Mouse (Mus musculus) testis, adult 2 months (tissue): ENCODE measurements around the gene Shisa7. TPM values are rescaled to one million over a fixed set of nuclear protein-coding genes. Genes with fewer than 3 reads are reported as not detected.

Experiments
- H3K27ac ChIP-seq: fragments of 200-500 bp; 2 replicates; pipeline ENCODE4 v1.5.1; 2012; ENCODE audit warnings: low read depth, low read length; ENCODE audit not compliant: control insufficient read depth, insufficient read depth
- H3K27me3 ChIP-seq: fragments of 200-500 bp; 2 replicates; pipeline ENCODE4 v1.6.1; 2012; ENCODE audit warnings: mild to moderate bottlenecking, low read length, moderate library complexity; ENCODE audit not compliant: control insufficient read depth, insufficient read depth
- H3K36me3 ChIP-seq: fragments of 200-500 bp; 2 replicates; pipeline ENCODE4 v1.6.1; 2012; ENCODE audit warnings: mild to moderate bottlenecking, low read length; ENCODE audit not compliant: control insufficient read depth, insufficient read depth
- H3K4me1 ChIP-seq: fragments of 200-500 bp; 2 replicates; pipeline ENCODE4 v1.6.1; 2012; ENCODE audit warnings: low read length; ENCODE audit not compliant: control insufficient read depth, insufficient read depth
- H3K4me3 ChIP-seq: fragments of 200-500 bp; 2 replicates; pipeline ENCODE4 v1.5.1; 2012; ENCODE audit warnings: low read depth, mild to moderate bottlenecking, low read length, moderate library complexity, mixed read lengths; ENCODE audit not compliant: control insufficient read depth
- CTCF ChIP-seq: fragments of 200-500 bp; IDR thresholded peaks from 2 replicates; pipeline ENCODE4 v1.5.1; 2012; ENCODE audit warnings: low read depth, mild to moderate bottlenecking, inconsistent platforms, low read length, moderate library complexity; ENCODE audit not compliant: control insufficient read depth, insufficient read depth, insufficient replicate concordance
- POLR2A ChIP-seq: fragments of 200-500 bp; IDR thresholded peaks from 2 replicates; pipeline ENCODE4 v1.6.1; 2012; ENCODE audit warnings: low read depth, mild to moderate bottlenecking, inconsistent platforms, low read length, moderate library complexity; ENCODE audit not compliant: control insufficient read depth
- polyA plus RNA-seq: library from polyadenylated mRNA; depleted of rRNA; stranded (reverse); fragments of >200 nt; gene quantifications from 2 replicates; pipeline ENCODE4 v1.2.3, GENCODE M21; 2012; rRNA removed

Shisa7 gene
- polyA plus RNA-seq, 1 experiment = 24.8 TPM

GRCm38 (mm10) chr7:4776861-4777830 lies 67.3 kb downstream of the Shisa7 start:
- no peaks in the 10 kb centered on the region for H3K36me3 ChIP-seq
- no peak for TF ChIP-seq CTCF
- H3K4me3 ChIP-seq = peak overlapping the region; percentile 79
- H3K4me1 ChIP-seq = peaks cover 13% of the 10 kb centered on the region
- H3K27ac ChIP-seq = no peak overlapping the region
- no peaks in the 10 kb centered on the region; the same call in 1 of the 2 replicates for H3K27me3 ChIP-seq

GRCm38 (mm10) chr7:4776131-4776530 lies 68.4 kb downstream of the Shisa7 start:
- Histone ChIP-seq H3K36me3 (no peaks in the 10 kb centered on the region), H3K27ac (no peak overlapping the region), H3K4me1 (peaks cover 13% of the 10 kb centered on the region), H3K27me3 (no peaks in the 10 kb centered on the region; the same call in 1 of the 2 replicates), H3K4me3 (peak overlapping the region; percentile 79; the same call in 1 of the 2 replicates)
- 0 out of 2 replicates have a peak, but pooled peaks have one; percentile 17 for TF ChIP-seq POLR2A
- no peak for TF ChIP-seq CTCF

Other genes with a start within 250 kb of the Shisa7 start
- 1.8 and 2.9 TPM in 2 replicates for gene Ptprh, start 240.7 kb downstream of the Shisa7 start, polyA plus RNA-seq
- 36.7 and 46.0 TPM in 2 replicates for gene Tmem86b, start 213.3 kb downstream of the Shisa7 start, polyA plus RNA-seq
- gene Ppp6r1, start 185.7 kb downstream of the Shisa7 start, polyA plus RNA-seq = 137 and 154 TPM in 2 replicates
- 64.3 and 65.6 TPM in 2 replicates for gene Hspbp1, start 159.6 kb downstream of the Shisa7 start, polyA plus RNA-seq
- 53.3 and 60.3 TPM in 2 replicates for gene Brsk1, start 154.1 kb downstream of the Shisa7 start, polyA plus RNA-seq
- gene Tmem150b, start 119.4 kb downstream of the Shisa7 start, polyA plus RNA-seq = 0.12 and 0.14 TPM in 2 replicates
- 35.7 and 37.0 TPM in 2 replicates for gene Kmt5c, start 104.6 kb downstream of the Shisa7 start, polyA plus RNA-seq
- gene Cox6b2, start 91.6 kb downstream of the Shisa7 start, polyA plus RNA-seq = 1,707 and 1,788 TPM in 2 replicates
- gene Fam71e2, start 73.4 kb downstream of the Shisa7 start, polyA plus RNA-seq = 319 and 358 TPM in 2 replicates
- gene Il11, start 61.8 kb downstream of the Shisa7 start, polyA plus RNA-seq = 15.5 and 17.3 TPM in 2 replicates
- gene Tmem190, start 61.8 kb downstream of the Shisa7 start, polyA plus RNA-seq = 387 and 534 TPM in 2 replicates
- 1.1 and 1.6 TPM in 2 replicates for gene Tmem238, start 55.0 kb downstream of the Shisa7 start, polyA plus RNA-seq
- gene Rpl28, start 51.8 kb downstream of the Shisa7 start, polyA plus RNA-seq = 176 and 240 TPM in 2 replicates
- gene Ube2s, start 32.1 kb downstream of the Shisa7 start, polyA plus RNA-seq = 1,069 and 1,189 TPM in 2 replicates
- gene Isoc2b, start 25.6 kb upstream of the Shisa7 start, polyA plus RNA-seq = 4.9 and 6.5 TPM in 2 replicates
- 20.2 and 20.9 TPM in 2 replicates for gene Isoc2a, start 32.5 kb upstream of the Shisa7 start, polyA plus RNA-seq
- 0.65 and 0.79 TPM in 2 replicates for gene Gm36210, start 61.8 kb upstream of the Shisa7 start, polyA plus RNA-seq
- 8.8 and 10.5 TPM in 2 replicates for gene Zfp628, start 70.5 kb upstream of the Shisa7 start, polyA plus RNA-seq
- gene Nat14, start 77.3 kb upstream of the Shisa7 start, polyA plus RNA-seq = 3.7 and 4.8 TPM in 2 replicates
- 0.94 and 1.9 TPM in 2 replicates for gene Ssc5d, start 81.1 kb upstream of the Shisa7 start, polyA plus RNA-seq
- 0.04 and 0.17 TPM in 2 replicates for gene Sbk2, start 119.7 kb upstream of the Shisa7 start, polyA plus RNA-seq
- 0.23 and 0.27 TPM in 2 replicates for gene Sbk3, start 126.5 kb upstream of the Shisa7 start, polyA plus RNA-seq
- gene Zfp579, start 151.5 kb upstream of the Shisa7 start, polyA plus RNA-seq = 7.6 and 9.1 TPM in 2 replicates
- 11.2 and 12.5 TPM in 2 replicates for gene Zfp524, start 169.7 kb upstream of the Shisa7 start, polyA plus RNA-seq
- 36.1 and 37.2 TPM in 2 replicates for gene Fiz1, start 170.0 kb upstream of the Shisa7 start, polyA plus RNA-seq
- gene Gm44973, start 170.8 kb upstream of the Shisa7 start, polyA plus RNA-seq = not detected in 2 replicates
- gene Zfp865, start 175.7 kb upstream of the Shisa7 start, polyA plus RNA-seq = 18.3 and 18.7 TPM in 2 replicates
- 7.9 and 9.2 TPM in 2 replicates for gene Ccdc106, start 175.9 kb upstream of the Shisa7 start, polyA plus RNA-seq
- not detected in 2 replicates for gene 4632433K11Rik, start 189.4 kb upstream of the Shisa7 start, polyA plus RNA-seq
- 4.3 and 5.2 TPM in 2 replicates for gene Zfp784, start 193.8 kb upstream of the Shisa7 start, polyA plus RNA-seq
- gene Zfp580, start 206.8 kb upstream of the Shisa7 start, polyA plus RNA-seq = 9.4 and 11.1 TPM in 2 replicates
- gene U2af2, start 217.4 kb upstream of the Shisa7 start, polyA plus RNA-seq = 85.7 and 88.5 TPM in 2 replicates
- gene Epn1, start 235.5 kb upstream of the Shisa7 start, polyA plus RNA-seq = 91.7 and 103 TPM in 2 replicates